Mouse (Mus musculus): ENCODE measurements around the gene Gtf2a1.
"Not testable (repeated sequence)": the region's sequence is repeated elsewhere in the genome, so short reads cannot be mapped to it uniquely, and the experiment has no call there.

Gene Gtf2a1

DNA sequence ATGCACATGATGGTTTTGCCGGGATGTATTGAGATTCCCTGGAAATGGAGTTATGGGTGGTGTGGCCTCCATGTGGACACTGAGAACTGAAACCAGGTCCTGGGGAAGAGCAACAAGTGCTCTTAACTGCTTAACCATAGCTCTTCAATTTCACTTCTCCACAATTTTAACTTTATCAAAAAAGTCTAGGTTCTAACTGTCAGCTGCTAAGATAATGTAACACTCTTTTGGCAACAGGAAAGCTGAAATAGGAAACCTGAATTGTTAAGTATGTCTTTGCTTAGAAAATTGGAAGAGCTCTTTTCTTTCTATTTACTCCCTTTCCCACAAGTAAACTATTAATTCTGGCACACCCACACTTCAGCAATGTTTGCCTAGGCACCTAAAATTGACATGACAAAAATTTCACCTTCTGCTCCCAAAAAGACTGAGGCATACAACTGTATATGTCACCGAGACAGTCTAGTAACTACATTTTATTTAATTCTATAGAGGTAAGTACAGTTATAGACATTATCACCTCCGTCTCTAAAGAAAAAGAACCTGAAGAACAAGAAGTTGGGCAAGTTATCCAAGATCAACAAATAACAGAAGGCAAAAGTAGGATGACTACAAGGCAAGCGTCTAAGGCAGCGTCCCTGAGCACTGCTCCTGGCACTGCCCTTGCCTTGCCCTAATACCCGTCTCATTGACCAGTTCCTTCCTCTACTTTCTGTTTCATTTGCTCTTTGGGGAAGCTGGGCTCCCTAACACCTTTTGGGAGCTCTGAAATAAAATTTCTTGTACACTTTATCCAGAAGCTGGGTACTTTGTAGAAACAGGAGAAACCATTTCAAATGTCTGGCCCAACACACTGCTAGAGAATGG, 8.8 kb downstream of the Gtf2a1 start:
- DNase-seq (ENCODE audit: low read depth, low spot score), result no peak

- DNase-seq (ENCODE audit: low read depth, low spot score), result no peak
Observed at GRCm38 (mm10) chr12:91579665-91580064, 10.6 kb downstream of the Gtf2a1 start.

- DNase-seq (ENCODE audit: low read depth, low spot score), result no peak
Observed at GRCm38 (mm10) chr12:91571708-91572107, 18.6 kb downstream of the Gtf2a1 start.

- DNase-seq (ENCODE audit: low read depth, low spot score), result no peak
Observed at GRCm38 (mm10) chr12:91569255-91569654, 21.0 kb downstream of the Gtf2a1 start.

DNA sequence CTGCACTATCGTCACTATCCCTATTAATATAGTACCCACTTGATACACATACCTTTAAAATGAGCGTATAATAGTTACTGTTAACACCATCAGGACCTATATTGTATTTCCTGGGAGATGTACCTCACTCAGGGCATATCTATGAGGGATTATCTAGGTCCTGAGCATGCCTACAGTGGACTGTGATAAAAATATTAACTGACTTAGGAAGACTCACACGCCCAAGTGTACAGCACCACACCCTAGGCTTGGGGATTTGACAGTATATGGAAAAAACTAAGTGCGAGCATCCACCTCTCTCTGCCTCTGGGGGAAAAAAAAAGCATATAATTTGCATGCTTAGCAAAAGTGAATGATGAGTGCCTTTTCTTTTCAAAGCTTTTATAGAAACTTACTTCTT, 23.1 kb downstream of the Gtf2a1 start:
- DNase-seq (ENCODE audit: low read depth, low spot score), result no peak

GRCm38 (mm10) chr12:91558152-91558551, 32.1 kb downstream of the Gtf2a1 start:
- DNase-seq (ENCODE audit: low read depth, low spot score), result not testable (repeated sequence)

DNA sequence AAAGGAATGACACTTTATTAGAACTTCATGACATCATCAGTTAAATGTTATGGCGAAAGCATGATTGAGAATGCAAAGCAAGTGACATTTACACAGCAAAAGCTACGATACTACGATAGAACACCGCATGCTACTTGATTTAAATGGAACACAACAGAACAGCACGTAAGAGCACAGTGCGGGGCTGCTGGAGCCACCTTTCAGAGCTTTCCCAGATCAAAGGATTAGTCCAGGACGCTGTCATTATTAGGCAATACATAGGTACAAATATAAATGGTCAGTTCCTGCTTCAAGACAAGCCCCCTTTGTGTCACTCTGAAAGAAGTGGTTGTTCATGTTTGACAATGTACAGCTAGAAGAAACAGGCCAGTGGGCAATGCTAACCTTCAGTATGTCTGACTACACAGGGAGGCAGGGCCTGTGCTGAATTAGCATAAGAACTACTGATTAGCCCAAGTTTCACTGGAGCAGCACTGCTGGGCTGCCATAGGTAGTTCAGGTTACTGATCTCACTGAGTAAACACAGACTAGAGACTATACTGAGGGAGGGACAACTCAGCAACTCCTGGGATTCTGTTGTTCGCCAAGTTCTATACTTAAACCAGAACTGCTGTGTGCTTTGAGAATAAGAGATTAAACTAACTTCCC, 32.8 kb downstream of the Gtf2a1 start:
- DNase-seq (ENCODE audit: low read depth, low spot score), result not testable (repeated sequence)

- DNase-seq (ENCODE audit: low read depth, low spot score), result peak; percentile 69
Observed at GRCm38 (mm10) chr12:91551773-91552526, 38.3 kb downstream of the Gtf2a1 start.

DNA sequence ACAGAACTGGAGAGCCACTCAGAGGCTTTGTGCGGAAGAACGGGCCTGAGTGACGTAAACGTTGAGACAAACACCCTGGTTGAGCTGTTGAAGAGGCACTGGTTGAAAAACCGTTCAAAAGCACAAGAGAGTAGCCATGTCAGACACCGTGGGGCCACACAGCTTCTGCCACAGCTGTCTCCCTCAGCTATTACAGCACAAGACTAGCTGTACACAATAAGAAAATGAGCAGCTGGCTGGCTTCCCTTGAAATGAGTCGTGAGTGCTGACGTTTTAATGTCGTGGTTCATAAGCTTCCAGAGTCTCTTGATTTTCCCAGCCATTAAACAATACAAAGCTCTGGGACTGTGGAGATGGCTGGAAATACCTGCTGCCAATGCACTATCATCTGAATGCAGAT, 40.8 kb downstream of the Gtf2a1 start:
- no peak for DNase-seq (ENCODE audit: low read depth, low spot score)

GRCm38 (mm10) chr12:91540202-91540601, 50.1 kb downstream of the Gtf2a1 start:
- no peak for DNase-seq (ENCODE audit: low read depth, low spot score)

DNA sequence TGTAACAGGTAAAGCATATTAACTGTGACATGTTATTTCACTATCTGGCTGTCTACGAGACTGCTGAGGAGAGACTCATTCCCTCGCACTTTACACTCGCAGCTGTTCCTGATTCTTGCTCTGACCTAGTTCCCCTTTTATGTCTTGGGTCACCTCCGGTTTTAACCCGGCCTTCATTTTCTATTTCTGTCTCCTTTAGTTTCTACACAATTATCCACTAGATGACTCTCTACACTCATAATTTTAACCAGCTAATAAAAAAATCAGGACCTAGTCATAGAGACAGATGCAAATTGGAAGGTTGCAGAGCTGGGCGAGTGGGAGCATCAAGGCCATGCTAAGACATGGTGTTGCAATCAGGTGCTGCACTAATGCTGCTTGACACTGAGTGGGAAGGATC, 55.8 kb downstream of the Gtf2a1 start:
- no peak for DNase-seq (ENCODE audit: low read depth, low spot score)

DNA sequence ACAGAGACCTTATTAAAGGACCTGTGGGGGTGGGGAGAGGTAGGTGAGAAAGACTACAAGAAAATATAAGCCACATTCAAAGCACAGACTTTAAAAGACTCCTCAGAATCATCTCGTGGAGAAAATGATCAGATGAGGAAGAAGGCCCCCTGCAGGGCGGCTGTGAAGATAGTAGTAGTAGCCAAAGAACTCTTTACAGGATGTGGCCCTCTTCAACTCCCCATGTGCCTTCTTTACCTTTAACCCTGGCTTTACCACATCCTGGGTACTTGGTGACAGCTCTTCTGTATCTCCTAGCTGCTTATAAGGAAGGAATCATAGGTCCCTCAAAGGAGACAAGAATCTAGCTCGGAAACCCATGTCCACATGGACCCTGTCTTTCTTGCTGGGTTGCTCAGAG, 66.7 kb downstream of the Gtf2a1 start:
- no peak for DNase-seq (ENCODE audit: low read depth, low spot score)

DNA sequence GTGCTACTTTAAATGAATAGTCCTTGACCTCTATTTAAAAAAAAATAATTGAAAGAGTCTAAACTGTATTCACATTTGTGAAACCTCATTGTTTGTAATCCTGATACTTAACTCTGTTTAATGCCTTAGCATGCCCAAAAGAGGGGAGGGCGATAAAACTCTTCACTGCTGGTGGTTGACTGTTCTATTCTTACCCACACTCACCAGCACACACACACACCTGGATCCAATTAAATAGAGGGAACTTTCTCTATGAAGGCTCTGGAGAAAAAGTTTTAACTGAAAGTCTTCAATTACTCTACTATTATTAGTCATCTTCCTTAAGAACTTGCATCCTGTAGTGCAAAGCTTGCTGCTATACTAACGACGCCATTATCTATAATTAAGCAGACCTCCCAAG, 72.5 kb downstream of the Gtf2a1 start:
- no peak for DNase-seq (ENCODE audit: low read depth, low spot score)

GRCm38 (mm10) chr12:91513980-91514379, 76.3 kb downstream of the Gtf2a1 start:
- no peak for DNase-seq (ENCODE audit: low read depth, low spot score)

- peak; percentile 60 for DNase-seq (ENCODE audit: low read depth, low spot score)
Observed at GRCm38 (mm10) chr12:91511766-91512165, 78.5 kb downstream of the Gtf2a1 start.

Measured in brain, embryonic 18.5 days (tissue).